In genomic region chr7:63516141-63516895, GRCm38 (mm10) we compare ENCODE assay signal across 28 mouse cellular contexts.
"Had no signal": no experiment of that assay in that cellular context is flagged by ENCODE, and none has a peak within 500 bp of the region (broad histone marks: within the 10 kb centered on the region; RNA-seq: fewer than 3 reads in every experiment).

No protein-coding gene starts in this region.

- H3K4me1 ChIP-seq: heart, embryonic 13.5 days; heart, embryonic 15.5 days; hindbrain, embryonic 13.5 days; hindbrain, embryonic 15.5 days; kidney, embryonic 15.5 days; limb, embryonic 13.5 days; limb, embryonic 15.5 days; liver, embryonic 12.5 days had no signal

- H3K4me3 ChIP-seq: gastrocnemius, adult 2 months; heart, adult 2 months; heart, embryonic 13.5 days; heart, embryonic 15.5 days; hindbrain, embryonic 13.5 days; hindbrain, embryonic 15.5 days; kidney, embryonic 15.5 days; limb, embryonic 13.5 days; limb, embryonic 15.5 days; liver, embryonic 12.5 days had no signal

- H3K36me3 ChIP-seq: heart, embryonic 13.5 days; heart, embryonic 15.5 days; hindbrain, embryonic 13.5 days; hindbrain, embryonic 15.5 days; kidney, embryonic 15.5 days; limb, embryonic 13.5 days; limb, embryonic 15.5 days; liver, embryonic 12.5 days had no signal

- H3K4me2 ChIP-seq: heart, embryonic 11.5 days; heart, embryonic 13.5 days; heart, embryonic 15.5 days; hindbrain, embryonic 13.5 days; hindbrain, embryonic 15.5 days; kidney, embryonic 15.5 days; limb, embryonic 13.5 days; limb, embryonic 15.5 days; liver, embryonic 12.5 days had no signal

- H3K27ac ChIP-seq: gastrocnemius, adult 2 months; heart, adult 2 months; heart, embryonic 13.5 days; heart, embryonic 15.5 days; hindbrain, embryonic 13.5 days; hindbrain, embryonic 15.5 days; hindbrain, postnatal 0 days; kidney, embryonic 15.5 days; kidney, postnatal 0 days; limb, embryonic 13.5 days; limb, embryonic 15.5 days; liver, embryonic 12.5 days; liver, embryonic 14.5 days had no signal

- H3K27me3 ChIP-seq: heart, embryonic 13.5 days; heart, embryonic 15.5 days; hindbrain, embryonic 13.5 days; hindbrain, embryonic 15.5 days; kidney, embryonic 15.5 days; limb, embryonic 13.5 days; limb, embryonic 15.5 days; liver, embryonic 12.5 days had no signal

- DNase-seq: gastrocnemius, adult 2 months; gastrocnemius, postnatal 10 days; gastrocnemius, postnatal 25 days; heart, adult 11 months; heart, adult 2 months; heart, postnatal 14 days; heart, postnatal 36 days; kidney, adult 11 months; kidney, adult 2 months; kidney, adult 9 months; kidney, postnatal 14 days; kidney, postnatal 36 days; layer of hippocampus, adult 9-11 months; layer of hippocampus, postnatal 36 days; left cerebral cortex, postnatal 4 days had no signal

- ATAC-seq: hindbrain, postnatal 0 days; intestine, embryonic 16.5 days; liver, embryonic 12.5 days had no signal

- H3K9ac ChIP-seq: heart, embryonic 13.5 days; heart, embryonic 15.5 days; hindbrain, embryonic 13.5 days; hindbrain, embryonic 15.5 days; kidney, embryonic 15.5 days; limb, embryonic 13.5 days; limb, embryonic 15.5 days; liver, embryonic 12.5 days; liver, embryonic 14.5 days had no signal

- H3K9me3 ChIP-seq: heart, embryonic 13.5 days; heart, embryonic 15.5 days; hindbrain, embryonic 13.5 days; hindbrain, embryonic 15.5 days; kidney, embryonic 15.5 days; limb, embryonic 13.5 days; limb, embryonic 15.5 days; liver, embryonic 12.5 days had no signal
